Mouse (Mus musculus): ENCODE data around the gene Arhgap20.

The Arhgap20 gene

GRCm38 (mm10) chr9:51799156-51799555 lies 34.0 kb downstream of the Arhgap20 start:
- no peak for DNase-seq

DNA sequence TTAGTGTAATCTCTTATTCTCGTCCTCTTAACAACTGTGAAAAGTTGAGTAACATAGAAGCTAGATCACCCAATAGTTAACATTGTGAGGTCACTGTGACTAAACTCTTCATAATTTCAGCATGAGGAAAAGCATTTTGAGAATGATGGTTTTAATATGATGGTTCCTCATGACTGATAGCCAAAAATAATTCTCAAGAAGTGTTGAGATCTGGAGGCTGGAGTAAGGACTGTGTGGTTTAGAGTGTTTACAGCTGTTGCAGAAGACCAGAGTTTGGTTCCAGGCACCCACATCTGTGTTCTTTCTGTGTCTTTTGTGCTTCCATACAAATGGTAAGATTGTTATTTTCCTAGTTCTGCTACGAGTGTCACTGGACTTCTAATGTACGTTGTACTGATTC lies 42.1 kb downstream of the Arhgap20 start:
- DNase-seq = no peak

DNA sequence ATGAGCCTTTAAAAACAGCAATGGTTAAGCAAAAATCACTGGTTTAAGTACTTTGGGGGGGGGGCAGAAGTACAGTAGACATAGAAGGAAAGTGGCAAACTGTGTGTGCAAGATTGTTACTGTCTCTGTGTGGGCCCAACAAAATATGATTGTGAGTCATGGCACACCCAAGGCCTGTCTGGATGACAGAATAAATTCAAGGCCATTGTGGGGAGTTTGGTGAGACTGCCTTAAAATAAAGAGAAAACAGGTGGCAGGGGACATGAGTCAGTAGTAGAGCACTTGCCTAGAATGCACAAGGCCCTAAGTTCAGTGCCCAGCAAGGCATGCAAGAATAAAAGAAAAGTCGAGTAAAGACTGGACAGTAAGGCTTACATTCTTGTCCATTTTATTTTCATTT lies 47.8 kb downstream of the Arhgap20 start:
- no peak for DNase-seq

DNA sequence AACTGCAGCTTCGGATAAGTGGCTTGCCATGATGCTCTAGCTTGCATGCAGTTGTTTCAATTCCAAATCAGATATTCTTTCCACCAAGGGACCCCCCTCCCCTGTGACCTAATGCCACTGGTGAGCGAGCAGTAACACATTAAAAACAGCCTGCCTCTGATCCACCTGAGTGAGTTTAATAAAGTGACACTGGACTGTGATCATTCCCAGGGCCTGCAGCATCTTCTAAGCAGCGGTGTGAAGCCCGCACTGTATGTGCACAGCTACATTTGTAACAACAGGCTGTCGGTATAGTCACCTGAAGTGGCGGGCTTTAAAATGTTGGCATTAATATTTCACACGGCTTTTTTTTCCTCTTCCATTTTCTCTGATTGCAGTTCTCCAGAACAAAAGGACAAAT lies 59.4 kb downstream of the Arhgap20 start:
- DNase-seq = no peak

GRCm38 (mm10) chr9:51831596-51831995 lies 66.5 kb downstream of the Arhgap20 start:
- peak; percentile 23 to 61 for DNase-seq

DNA sequence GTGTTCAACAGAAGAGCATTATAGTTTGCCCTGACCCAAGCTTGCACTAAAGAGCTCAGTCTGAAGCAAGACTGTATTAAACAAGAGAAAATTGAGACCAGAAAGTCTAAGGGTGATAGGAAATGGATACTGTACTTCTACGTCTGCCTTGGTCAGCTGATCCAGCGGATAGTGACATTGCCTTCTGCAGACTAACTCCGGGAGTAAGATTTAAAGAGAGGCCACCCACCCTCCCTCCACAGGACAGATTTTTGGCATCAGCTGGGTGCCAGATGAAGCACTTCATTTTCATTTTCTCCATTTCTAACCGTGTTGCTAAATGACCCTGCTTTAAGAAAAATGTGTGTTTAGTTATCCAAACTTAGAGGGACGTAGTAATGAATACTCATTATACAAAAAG lies 67.2 kb downstream of the Arhgap20 start:
- no peak for DNase-seq

GRCm38 (mm10) chr9:51837716-51838115 lies 72.6 kb downstream of the Arhgap20 start:
- DNase-seq = no peak

- DNase-seq = peak; percentile 25 to 59
These were observed 78.1 kb downstream of the Arhgap20 start for GRCm38 (mm10) chr9:51843216-51843615.

DNA sequence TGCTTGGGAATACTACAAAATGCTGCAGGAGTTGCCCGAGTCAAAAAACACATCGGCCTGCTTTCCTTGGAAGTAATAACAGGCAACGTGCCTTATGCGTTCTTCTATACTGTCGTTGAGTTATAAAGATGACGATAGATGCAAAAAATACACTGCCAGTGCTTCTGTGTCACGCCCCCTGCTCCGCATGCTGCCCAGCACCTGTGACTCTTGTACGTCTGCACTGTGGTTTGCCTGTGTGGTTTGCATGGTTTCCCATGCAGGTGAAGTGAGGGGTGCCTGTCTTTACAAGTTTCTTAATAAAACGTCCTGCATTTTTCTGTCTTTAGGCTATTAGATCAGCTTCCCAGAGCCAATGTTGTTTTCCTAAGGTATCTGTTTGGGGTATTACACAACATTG lies 80.7 kb downstream of the Arhgap20 start:
- DNase-seq = no peak

DNA sequence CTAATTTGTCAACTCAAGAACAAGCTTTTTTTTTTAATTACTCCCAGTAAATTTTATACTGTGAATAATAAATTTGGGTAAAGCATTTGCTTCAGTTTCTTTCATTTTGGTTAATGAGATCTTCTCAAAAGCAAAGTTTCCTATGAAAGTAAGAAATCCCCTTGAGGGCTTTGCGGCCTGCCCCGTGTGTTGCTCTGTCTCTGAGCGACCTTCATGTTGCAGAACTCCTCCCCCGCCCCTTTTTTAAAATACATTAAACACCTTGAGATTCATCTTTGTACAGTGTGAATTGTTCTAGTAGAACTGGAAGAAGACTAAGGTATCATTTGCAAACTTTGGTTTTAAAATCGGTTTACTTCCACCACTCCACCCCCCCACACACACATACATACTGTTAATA lies 88.6 kb downstream of the Arhgap20 start:
- DNase-seq = no peak

- no peak for DNase-seq
These were observed 99.1 kb downstream of the Arhgap20 start for GRCm38 (mm10) chr9:51864273-51864672.

GRCm38 (mm10) chr9:51866634-51867033 lies 101.5 kb downstream of the Arhgap20 start:
- DNase-seq = no peak

GRCm38 (mm10) chr9:51869056-51869455 lies 103.9 kb downstream of the Arhgap20 start:
- no peak for DNase-seq

GRCm38 (mm10) chr9:51874348-51874747 lies 109.2 kb downstream of the Arhgap20 start:
- no peak for DNase-seq

- no peak for DNase-seq
These were observed 110.4 kb downstream of the Arhgap20 start for GRCm38 (mm10) chr9:51875531-51875930.

- no peak for DNase-seq
These were observed 116.2 kb downstream of the Arhgap20 start for GRCm38 (mm10) chr9:51881386-51881785.

GRCm38 (mm10) chr9:51881881-51882280 lies 116.7 kb downstream of the Arhgap20 start:
- no peak for DNase-seq

DNA sequence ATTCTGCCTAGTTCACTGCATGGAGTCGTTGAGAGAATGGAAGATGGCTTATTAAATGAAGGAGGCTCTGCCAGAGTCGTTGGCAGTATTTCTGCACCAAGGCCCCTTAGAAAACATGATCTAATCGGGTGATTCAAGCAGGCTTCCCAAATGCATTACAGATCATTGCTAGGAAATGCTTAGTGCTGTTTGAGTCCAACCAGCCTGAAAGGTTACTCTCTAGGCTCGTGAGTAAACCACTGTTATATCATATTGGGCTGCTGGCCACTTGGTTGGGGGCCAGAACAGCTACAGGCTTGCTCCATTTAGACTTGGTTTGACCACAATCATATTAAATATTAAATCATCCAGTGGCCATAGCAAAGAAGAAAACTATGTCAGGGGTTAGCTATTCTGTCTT lies 118.2 kb downstream of the Arhgap20 start:
- DNase-seq = no peak

DNA sequence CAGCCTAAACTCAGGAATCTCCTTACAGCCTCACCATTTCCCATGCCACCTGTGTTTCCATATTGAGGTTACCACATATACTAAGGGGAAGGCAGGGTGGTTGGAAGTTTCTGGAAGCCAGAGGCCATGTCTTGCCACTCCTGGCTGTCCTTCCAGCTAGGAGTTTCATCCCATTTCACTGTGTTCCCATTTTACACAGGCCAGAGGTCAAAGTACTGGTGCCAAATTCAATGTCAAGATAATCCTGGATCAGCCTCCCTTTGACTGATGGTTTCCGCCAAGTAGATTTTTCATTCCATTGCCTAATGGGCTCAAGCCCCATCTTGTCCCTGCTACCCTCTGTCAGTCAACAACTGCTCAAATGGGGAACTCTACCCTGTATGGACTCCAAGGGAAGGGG lies 127.8 kb downstream of the Arhgap20 start:
- no peak for DNase-seq
